Comparison of ENCODE assay signal across 23 mouse cellular contexts in genomic region chr13:53390167-53390566, GRCm38 (mm10). TPM values are rescaled to one million over a fixed set of nuclear protein-coding genes. Genes with fewer than 3 reads are reported as not detected.
DNase-seq lines count a peak whose midpoint lies in the region; ATAC-seq and TF ChIP-seq lines count a peak whose summit lies in the region.
"Had no signal": no experiment of that assay in that cellular context is flagged by ENCODE, and none has a peak within 500 bp of the region (broad histone marks: within the 10 kb centered on the region; RNA-seq: fewer than 3 reads in every experiment).

No protein-coding gene starts in this region.

- no peak overlapping the region for H3K4me2 ChIP-seq in CH12.LX (ENCODE audit: insufficient read depth, low read depth, poor library complexity, severe bottlenecking)
- no peak overlapping the region for H3K4me2 ChIP-seq in liver, embryonic 12.5 days
- H3K4me2 ChIP-seq: embryonic facial prominence, embryonic 13.5 days; forebrain, embryonic 15.5 days; heart, embryonic 12.5 days; liver, embryonic 11.5 days had no signal

- in situ Hi-C loops in CH12.LX (cut with MboI; ENCODE audit: low pct_ligation_motif_present, low pct_unique_long_range_greater_than_20kb, low sequenced_read_pairs), result no loop called here

- intact Hi-C loops in heart, postnatal 36 days (cut with DNase I), result no loop called here

- peaks cover 0 to 2% of the 10 kb centered on the region in 2 experiments; a peak in 1 of 4 replicates for H3K4me1 ChIP-seq in CH12.LX (ENCODE audit: control insufficient read depth in 1 of 2, insufficient read depth in 2 of 2)
- no peaks in the 10 kb centered on the region for H3K4me1 ChIP-seq in liver, embryonic 12.5 days
- H3K4me1 ChIP-seq: forebrain, embryonic 15.5 days had no signal

- TF ChIP-seq POLR2A in CH12.LX (IDR thresholded peaks at IDR 0.05; ENCODE audit: low read depth, low read length), result no peak

- peak; percentile 61 for DNase-seq in heart, adult 11 months
- DNase-seq in heart, postnatal 4 days, result no peak
- DNase-seq in CH12.LX (ENCODE audit: extremely low read depth), result no peak
- peak; percentile 41 for DNase-seq in induced T-regulatory cell, adult 2 months (ENCODE audit: low read depth)
- peak; percentile 52 to 54 for DNase-seq in thymus, postnatal 10 days (ENCODE audit: low spot score in 2 of 2)
- no peak for DNase-seq in heart, postnatal 36 days
- DNase-seq in testis, postnatal 14 days (ENCODE audit: low spot score), result no peak
- DNase-seq: adrenal gland, adult 8-10 months; cerebellum, adult 11 months; cerebellum, postnatal 14 days; gastrocnemius, postnatal 36 days; heart, postnatal 14 days; kidney, adult 11 months; kidney, postnatal 10 days; left cerebral cortex, postnatal 4 days; lung, adult 2 months had no signal

- no peak overlapping the region for H3K9ac ChIP-seq in CH12.LX (ENCODE audit: insufficient read depth, low read depth)
- no peak overlapping the region for H3K9ac ChIP-seq in liver, embryonic 12.5 days
- H3K9ac ChIP-seq: embryonic facial prominence, embryonic 13.5 days; forebrain, embryonic 15.5 days; heart, embryonic 12.5 days had no signal

- H3K36me3 ChIP-seq in CH12.LX (replicated peaks in 1 of 2; ENCODE audit: control insufficient read depth in 1 of 2, insufficient read depth in 1 of 2, low read length in 1 of 2), result no peaks in the 10 kb centered on the region
- H3K36me3 ChIP-seq in liver, embryonic 12.5 days, result no peaks in the 10 kb centered on the region
- H3K36me3 ChIP-seq: embryonic facial prominence, embryonic 13.5 days; forebrain, embryonic 15.5 days; heart, embryonic 12.5 days; midbrain, embryonic 10.5 days had no signal

- 35% methylated on average over 4 of the region's 4 CpGs for WGBS in liver, embryonic 12.5 days (ENCODE audit: insufficient replicate concordance)

- TF ChIP-seq RAD21 in CH12.LX (IDR thresholded peaks at IDR 0.05; ENCODE audit: low read depth, low read length), result no peak

- TF ChIP-seq EP300 in CH12.LX (IDR thresholded peaks at IDR 0.05; ENCODE audit: low read length), result no peak

- no peak overlapping the region for H3K27ac ChIP-seq in CH12.LX (ENCODE audit: insufficient read depth, low read depth)
- no peak overlapping the region for H3K27ac ChIP-seq in liver, embryonic 12.5 days
- H3K27ac ChIP-seq: embryonic facial prominence, embryonic 13.5 days; forebrain, embryonic 15.5 days; midbrain, embryonic 10.5 days had no signal

- dilution Hi-C loops in CH12.LX (cut with MboI; ENCODE audit: extremely low pct_ligation_motif_present, extremely low pct_unique_long_range_greater_than_20kb, low sequenced_read_pairs), result no loop called here

- H3K27me3 ChIP-seq in CH12.LX (replicated peaks), result peaks cover 72% of the 10 kb centered on the region
- peaks cover 3% of the 10 kb centered on the region; the same call in 1 of the 2 replicates for H3K27me3 ChIP-seq in liver, embryonic 12.5 days (replicated peaks)
- H3K27me3 ChIP-seq: forebrain, embryonic 15.5 days had no signal

- TF ChIP-seq CTCF in CH12.LX (conservative IDR thresholded peaks at IDR 0.05 in 1 of 2, IDR thresholded peaks at IDR 0.05 in 1 of 2; ENCODE audit: low read depth in 2 of 2, low read length in 2 of 2), result no peak

- no peak for ATAC-seq in liver, embryonic 12.5 days
- ATAC-seq: forebrain, embryonic 15.5 days; hindbrain, embryonic 16.5 days had no signal

- H3K79me2 ChIP-seq in CH12.LX (replicated peaks; ENCODE audit: control insufficient read depth, extremely low read depth, insufficient read depth, poor library complexity, severe bottlenecking), result no peaks in the 10 kb centered on the region

- H3K9me3 ChIP-seq in CH12.LX (replicated peaks; ENCODE audit: low read length), result no peaks in the 10 kb centered on the region
- no peaks in the 10 kb centered on the region for H3K9me3 ChIP-seq in liver, embryonic 12.5 days (replicated peaks)
- H3K9me3 ChIP-seq: embryonic facial prominence, embryonic 13.5 days; forebrain, embryonic 15.5 days; heart, embryonic 12.5 days; midbrain, embryonic 10.5 days had no signal

- no peak overlapping the region for H3K4me3 ChIP-seq in CH12.LX (replicated peaks in 1 of 3; ENCODE audit: low read depth in 2 of 3, low read length in 2 of 3, poor library complexity in 1 of 3)
- no peak overlapping the region for H3K4me3 ChIP-seq in liver, embryonic 12.5 days
- H3K4me3 ChIP-seq: embryonic facial prominence, embryonic 13.5 days; forebrain, embryonic 15.5 days; heart, embryonic 12.5 days; midbrain, embryonic 10.5 days had no signal

TF ChIP-seq in CH12.LX, 34 proteins besides CTCF, POLR2A, EP300 and RAD21:
- TF ChIP-seq BHLHE40 (IDR thresholded peaks at IDR 0.05; ENCODE audit: low read depth, low read length) (0 out of 2 replicates have a peak, but pooled peaks have one; percentile 14), USF2 (conservative IDR thresholded peaks at IDR 0.05; ENCODE audit: low read depth, low read length) (no peak), ETS1 (conservative IDR thresholded peaks at IDR 0.05; ENCODE audit: low read depth, low read length) (no peak), ZMIZ1 (IDR thresholded peaks at IDR 0.05; ENCODE audit: low read depth, low read length) (no peak)
TF ChIP-seq in CH12.LX: peak in this region for 1.

RNA-seq across cellular contexts. Expression of gene Sptlc1, which starts 13.0 kb away (rescaled TPM):
- 10 to 100 TPM; 18.2 to 18.3 TPM for total RNA-seq in heart, postnatal 4 days (2021)
- total RNA-seq in CH12.LX (2012; rRNA removed) (27.0 and 30.0 TPM in 2 replicates), CH12.LX (2014; rRNA removed) (39.2 and 41.1 TPM in 2 replicates)
- 39.2 and 39.4 TPM in 2 replicates for polyA plus RNA-seq in CH12.LX (2012; ENCODE audit: insufficient read length, low read depth)
- total RNA-seq in heart, postnatal 36 days (2021), result 10 to 100 TPM; 13.3 to 14.9 TPM
- polyA plus RNA-seq in liver, embryonic 12.5 days (2016; fragmentation: Nextera tagmentation; extraction: Ambion mirVana), result 16.6 and 18.0 TPM in 2 replicates

Comparison
In these comparisons a context has a peak if more than half of its experiments do, and no peak if none do; other contexts are left out.
1. DNase-seq: peak in heart, adult 11 months (single experiment), induced T-regulatory cell, adult 2 months (single experiment) and thymus, postnatal 10 days (2 of 2); none in heart, postnatal 4 days (single experiment), CH12.LX (single experiment), heart, postnatal 36 days (0 of 2) and testis, postnatal 14 days (single experiment).